Mouse (Mus musculus): ENCODE data around the gene Akap2.

GRCm38 (mm10) chr4:57855281-57855941, 138.0 kb downstream of the Akap2 start:
- TF ChIP-seq GATA1 (IDR thresholded peaks at IDR 0.05; ENCODE audit: borderline replicate concordance, low read length) (no peak), FLI1 (IDR thresholded peaks at IDR 0.05; ENCODE audit: low read length) (no peak)
